Mouse (Mus musculus): ENCODE data around the gene Tgfbr2. TPM values are rescaled to one million over a fixed set of nuclear protein-coding genes. Genes with fewer than 3 reads are reported as not detected.

The Tgfbr2 gene
- polyA plus RNA-seq, 1 experiment from 2014 or later = 20.2 TPM

DNA sequence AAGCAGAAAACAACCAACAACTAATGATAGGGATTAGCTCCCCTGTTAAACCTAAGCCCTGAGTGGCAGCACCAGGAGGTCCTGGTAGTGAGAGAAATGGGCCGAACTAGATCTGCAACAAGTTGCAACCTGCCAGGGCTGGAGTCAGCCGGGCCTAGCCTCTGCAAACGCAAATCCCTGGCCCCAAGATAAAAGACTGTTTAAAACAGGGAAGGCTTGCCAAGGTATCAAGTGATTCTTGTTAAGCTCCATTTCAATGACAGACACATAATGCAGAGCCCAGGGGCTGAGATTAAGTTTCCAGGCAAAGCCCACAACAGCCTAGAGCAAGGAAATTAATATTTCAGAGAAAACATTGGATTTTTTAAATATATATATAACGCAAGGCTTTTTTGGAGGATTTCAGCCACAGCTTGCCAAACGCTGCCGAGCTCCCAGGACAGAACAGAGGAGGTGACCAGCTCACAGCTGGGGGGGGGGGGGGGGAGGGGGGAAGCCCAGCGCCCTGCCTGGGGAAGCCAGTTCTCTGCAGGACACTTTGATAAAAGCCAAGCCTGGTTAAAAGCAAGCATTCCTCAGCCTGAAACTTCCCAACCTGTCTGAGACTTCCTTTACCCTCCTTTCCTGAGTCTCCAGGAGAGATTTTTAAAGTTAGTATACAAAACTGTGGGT, 24.3 kb downstream of the Tgfbr2 start:
- H3K27ac ChIP-seq = peak overlapping the region; percentile 56
- H3K4me2 ChIP-seq = 0 out of 2 replicates have a peak overlapping the region, but pooled peaks have one; percentile 1
- no peaks in the 10 kb centered on the region for H3K9me3 ChIP-seq (replicated peaks)
- 11% methylated on average over 7 of the region's 7 CpGs for WGBS
- ATAC-seq (replicated peaks; ENCODE audit: insufficient number of reproducible peaks, insufficient read depth, low FRiP score, low read depth) = peak; percentile 41; the same call in 1 of the 2 replicates
- peaks cover 4% of the 10 kb centered on the region; the same call in 1 of the 2 replicates for H3K36me3 ChIP-seq
- H3K9ac ChIP-seq = no peak overlapping the region
- H3K27me3 ChIP-seq = no peaks in the 10 kb centered on the region
- peaks cover 57% of the 10 kb centered on the region for H3K4me1 ChIP-seq (replicated peaks)
- H3K4me3 ChIP-seq = no peak overlapping the region

DNA sequence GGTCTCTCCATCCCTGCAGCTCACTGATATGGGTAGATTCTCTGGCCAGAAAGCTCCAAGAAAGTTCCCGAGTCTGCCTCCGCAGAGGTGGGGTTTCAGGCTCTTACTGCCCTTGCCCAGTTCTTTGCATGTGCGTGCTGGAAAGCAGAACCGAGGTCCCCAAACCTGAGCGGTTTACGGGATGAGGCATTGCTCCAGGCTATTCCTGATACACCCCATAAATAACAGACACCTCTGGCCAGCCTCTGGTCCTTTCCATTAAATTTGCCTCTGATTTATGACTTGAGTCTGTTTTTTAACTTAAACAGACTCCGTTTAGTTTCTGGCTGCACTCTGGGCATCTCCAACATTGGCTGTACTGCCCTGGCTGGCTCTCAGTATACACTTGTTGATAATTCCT, 26.4 kb downstream of the Tgfbr2 start:
- Histone ChIP-seq H3K4me3 (no peak overlapping the region), H3K36me3 (no peaks in the 10 kb centered on the region), H3K9ac (no peak overlapping the region), H3K9me3 (replicated peaks) (no peaks in the 10 kb centered on the region), H3K27me3 (no peaks in the 10 kb centered on the region), H3K4me2 (no peak overlapping the region), H3K4me1 (replicated peaks) (peaks cover 77% of the 10 kb centered on the region), H3K27ac (no peak overlapping the region)
- WGBS = 85% methylated on average over 7 of the region's 7 CpGs
- no peak for ATAC-seq (replicated peaks; ENCODE audit: insufficient number of reproducible peaks, insufficient read depth, low FRiP score, low read depth)

DNA sequence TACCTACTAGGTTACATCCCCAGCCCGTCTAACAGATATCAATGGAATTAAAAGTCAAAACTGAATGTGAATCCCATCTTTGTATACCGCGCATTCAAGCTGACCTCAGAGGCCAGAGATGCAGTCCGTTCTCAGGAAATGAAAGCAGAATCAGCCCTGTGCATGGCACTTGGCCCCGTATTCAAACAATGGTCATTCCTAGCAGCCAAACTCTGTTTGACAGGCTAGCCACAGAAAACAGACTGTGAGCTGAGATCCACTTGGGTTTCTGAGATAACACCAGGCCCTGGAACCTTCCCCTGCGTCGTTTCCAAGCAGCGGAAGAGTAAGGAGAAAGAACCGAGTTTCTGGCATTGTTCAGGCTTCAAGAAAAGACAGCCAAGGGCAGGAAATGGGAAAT, 28.9 kb downstream of the Tgfbr2 start:
- H3K9ac ChIP-seq = no peak overlapping the region
- H3K27ac ChIP-seq = peak overlapping the region; percentile 86
- H3K9me3 ChIP-seq (replicated peaks) = no peaks in the 10 kb centered on the region
- H3K36me3 ChIP-seq = no peaks in the 10 kb centered on the region
- 23% methylated on average over 9 of the region's 9 CpGs for WGBS
- ATAC-seq (replicated peaks; ENCODE audit: insufficient number of reproducible peaks, insufficient read depth, low FRiP score, low read depth) = peak; percentile 43; the same call in 1 of the 2 replicates
- peaks cover 54% of the 10 kb centered on the region for H3K4me1 ChIP-seq (replicated peaks)
- H3K4me2 ChIP-seq = peak overlapping the region; percentile 32; the same call in 1 of the 2 replicates
- H3K27me3 ChIP-seq = no peaks in the 10 kb centered on the region
- H3K4me3 ChIP-seq = no peak overlapping the region

- Histone ChIP-seq H3K27ac (peak overlapping the region; percentile 86), H3K9me3 (replicated peaks) (no peaks in the 10 kb centered on the region), H3K4me3 (no peak overlapping the region), H3K4me1 (replicated peaks) (peaks cover 50% of the 10 kb centered on the region), H3K4me2 (peak overlapping the region; percentile 21; the same call in 1 of the 2 replicates), H3K9ac (no peak overlapping the region), H3K36me3 (no peaks in the 10 kb centered on the region), H3K27me3 (no peaks in the 10 kb centered on the region)
- 27% methylated on average over 10 of the region's 10 CpGs for WGBS
- ATAC-seq (replicated peaks; ENCODE audit: insufficient number of reproducible peaks, insufficient read depth, low FRiP score, low read depth) = peak; percentile 48
Observed at GRCm38 (mm10) chr9:116145231-116145641, 29.9 kb downstream of the Tgfbr2 start.

DNA sequence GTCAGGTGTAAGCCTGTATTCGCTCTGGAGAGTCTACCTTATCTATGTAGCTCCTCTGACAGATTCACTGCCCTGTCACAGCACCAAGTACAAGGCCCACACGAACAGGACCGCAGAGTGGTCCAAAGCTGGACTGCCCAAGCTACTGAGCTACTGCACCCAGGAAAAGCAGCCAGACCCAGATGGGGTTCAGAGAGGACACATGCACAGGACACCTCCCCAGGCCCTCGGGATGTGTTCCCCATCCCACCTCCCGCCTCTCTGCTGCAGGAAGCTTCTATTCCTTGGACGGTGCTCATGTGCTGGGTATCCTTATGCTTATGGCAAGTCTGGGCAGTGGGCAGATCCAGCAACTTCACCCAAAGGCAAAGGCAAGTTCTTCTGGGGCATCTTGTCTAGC, 34.7 kb downstream of the Tgfbr2 start:
- Histone ChIP-seq H3K9me3 (replicated peaks) (no peaks in the 10 kb centered on the region), H3K36me3 (no peaks in the 10 kb centered on the region), H3K4me3 (no peak overlapping the region), H3K4me1 (replicated peaks) (peaks cover 24% of the 10 kb centered on the region), H3K4me2 (no peak overlapping the region), H3K27me3 (no peaks in the 10 kb centered on the region), H3K9ac (no peak overlapping the region), H3K27ac (no peak overlapping the region)
- ATAC-seq (replicated peaks; ENCODE audit: insufficient number of reproducible peaks, insufficient read depth, low FRiP score, low read depth) = no peak
- WGBS = 88% methylated on average over 6 of the region's 6 CpGs

DNA sequence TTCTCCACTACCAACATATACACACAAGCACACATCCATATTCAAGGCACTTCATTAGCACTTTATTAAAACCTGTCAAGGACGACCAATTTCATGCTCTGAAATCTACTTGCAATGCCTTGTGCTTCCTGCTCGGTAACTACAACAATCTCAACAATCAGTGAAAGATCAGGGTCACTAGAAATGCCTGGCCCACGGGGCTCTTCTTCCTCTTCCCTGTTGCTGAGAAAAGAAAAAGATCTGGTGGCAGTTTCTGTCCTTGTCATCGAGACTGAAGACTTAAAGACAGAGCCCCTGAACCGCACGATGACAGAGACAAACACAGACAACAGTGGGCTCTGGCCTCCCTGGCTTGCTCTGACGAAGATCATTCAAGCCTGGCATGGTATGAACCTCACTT, 35.6 kb downstream of the Tgfbr2 start:
- no peaks in the 10 kb centered on the region for H3K27me3 ChIP-seq

DNA sequence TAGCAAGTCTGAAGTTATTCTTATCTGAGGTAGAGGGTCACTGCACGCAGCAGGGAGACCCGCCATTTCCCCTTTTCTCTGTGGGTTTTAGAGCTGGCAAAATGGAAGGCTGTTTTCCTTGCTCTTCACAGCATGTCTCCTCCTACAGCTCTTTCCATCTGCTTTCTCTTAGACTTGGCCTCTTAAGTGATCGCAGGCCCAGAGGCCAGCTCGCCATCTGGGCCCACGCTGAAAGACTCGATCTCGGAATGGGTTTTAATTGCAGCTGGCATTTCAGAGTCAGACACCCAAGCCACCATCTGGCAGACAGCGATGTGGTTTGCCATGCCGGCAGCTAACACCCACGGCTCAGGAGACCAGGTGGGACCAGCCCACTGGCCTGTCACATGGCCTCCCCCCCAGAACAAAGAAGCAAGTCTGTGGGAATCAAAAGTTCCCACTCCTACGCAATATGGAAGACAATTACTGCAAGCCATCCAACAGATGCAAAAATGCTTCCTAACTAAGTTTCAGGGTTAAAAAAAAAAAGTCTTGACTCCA, 36.5 kb downstream of the Tgfbr2 start:
- H3K4me2 ChIP-seq = no peak overlapping the region

More for the DNA sequence above, 35.6 kb downstream of the Tgfbr2 start:
- 70% methylated on average over 7 of the region's 7 CpGs for WGBS
- ATAC-seq (replicated peaks; ENCODE audit: insufficient number of reproducible peaks, insufficient read depth, low FRiP score, low read depth) = no peak
- H3K27ac ChIP-seq = no peak overlapping the region
- no peak overlapping the region for H3K4me3 ChIP-seq
- peaks cover 23% of the 10 kb centered on the region for H3K4me1 ChIP-seq (replicated peaks)
- no peaks in the 10 kb centered on the region for H3K36me3 ChIP-seq
- H3K9ac ChIP-seq = no peak overlapping the region
- H3K4me2 ChIP-seq = no peak overlapping the region
- H3K9me3 ChIP-seq (replicated peaks) = no peaks in the 10 kb centered on the region

DNA sequence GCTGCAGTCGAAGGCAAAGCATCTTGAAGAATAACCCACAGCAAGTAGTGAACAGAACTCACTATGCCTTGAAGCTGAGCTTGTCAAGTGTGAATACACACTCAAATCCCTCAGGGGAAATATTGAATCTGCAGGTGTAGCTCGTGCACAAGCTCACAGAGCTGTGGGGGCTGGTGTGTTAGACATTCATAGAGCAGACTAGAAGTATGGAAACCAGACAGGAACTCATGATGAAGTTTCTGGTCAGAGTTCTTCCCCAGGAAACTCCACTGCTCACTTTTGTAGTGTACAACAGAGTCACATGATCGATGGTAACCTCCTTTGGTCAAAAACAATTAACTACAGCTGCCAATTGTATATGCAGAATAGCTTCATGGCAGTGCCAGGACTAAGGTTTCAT, 37.5 kb downstream of the Tgfbr2 start:
- peaks cover 26% of the 10 kb centered on the region for H3K4me1 ChIP-seq (replicated peaks)
- no peaks in the 10 kb centered on the region for H3K27me3 ChIP-seq
- no peak overlapping the region for H3K9ac ChIP-seq
- H3K4me3 ChIP-seq = no peak overlapping the region
- H3K36me3 ChIP-seq = no peaks in the 10 kb centered on the region
- H3K4me2 ChIP-seq = no peak overlapping the region
- no peak for ATAC-seq (replicated peaks; ENCODE audit: insufficient number of reproducible peaks, insufficient read depth, low FRiP score, low read depth)
- H3K27ac ChIP-seq = no peak overlapping the region
- no peaks in the 10 kb centered on the region for H3K9me3 ChIP-seq (replicated peaks)
- 82% methylated on average over 3 of the region's 3 CpGs for WGBS

More for the DNA sequence above, 36.5 kb downstream of the Tgfbr2 start:
- peaks cover 17% of the 10 kb centered on the region for H3K4me1 ChIP-seq (replicated peaks)
- no peak overlapping the region for H3K9ac ChIP-seq
- H3K27ac ChIP-seq = no peak overlapping the region
- no peaks in the 10 kb centered on the region for H3K27me3 ChIP-seq
- ATAC-seq (replicated peaks; ENCODE audit: insufficient number of reproducible peaks, insufficient read depth, low FRiP score, low read depth) = no peak
- 73% methylated on average over 11 of the region's 11 CpGs for WGBS
- H3K9me3 ChIP-seq (replicated peaks) = no peaks in the 10 kb centered on the region
- no peaks in the 10 kb centered on the region for H3K36me3 ChIP-seq
- no peak overlapping the region for H3K4me3 ChIP-seq

DNA sequence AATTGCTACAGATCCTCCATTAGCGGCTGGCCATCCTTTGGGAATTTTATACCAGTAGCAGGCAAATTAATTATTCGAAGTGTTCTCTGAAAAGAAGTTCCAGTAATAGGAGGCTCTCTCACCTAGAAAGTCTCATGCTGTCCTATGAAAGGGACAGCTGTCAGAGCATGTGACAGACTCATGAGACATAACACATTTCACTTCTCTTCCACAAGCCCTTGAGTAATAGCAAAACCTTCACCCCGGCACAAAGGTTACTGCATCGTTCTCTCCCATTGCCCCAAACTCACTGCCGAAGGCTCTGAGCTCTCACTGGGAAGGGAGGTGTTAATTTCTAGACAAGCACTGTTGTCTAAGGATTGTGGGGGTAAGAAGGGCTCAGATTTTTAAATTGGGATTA, 38.3 kb downstream of the Tgfbr2 start:
- WGBS = 73% methylated on average over 5 of the region's 5 CpGs
- Histone ChIP-seq H3K27ac (no peak overlapping the region), H3K4me2 (no peak overlapping the region), H3K4me3 (no peak overlapping the region), H3K9me3 (replicated peaks) (no peaks in the 10 kb centered on the region), H3K4me1 (replicated peaks) (peaks cover 30% of the 10 kb centered on the region), H3K36me3 (no peaks in the 10 kb centered on the region), H3K27me3 (no peaks in the 10 kb centered on the region), H3K9ac (no peak overlapping the region)
- no peak for ATAC-seq (replicated peaks; ENCODE audit: insufficient number of reproducible peaks, insufficient read depth, low FRiP score, low read depth)

GRCm38 (mm10) chr9:116136146-116136545, 39.0 kb downstream of the Tgfbr2 start:
- Histone ChIP-seq H3K4me1 (replicated peaks) (peaks cover 30% of the 10 kb centered on the region), H3K36me3 (peaks cover 2% of the 10 kb centered on the region; the same call in 1 of the 2 replicates), H3K9ac (no peak overlapping the region), H3K9me3 (replicated peaks) (no peaks in the 10 kb centered on the region), H3K27me3 (no peaks in the 10 kb centered on the region), H3K4me2 (no peak overlapping the region), H3K27ac (no peak overlapping the region), H3K4me3 (no peak overlapping the region)
- WGBS = 79% methylated on average over 6 of the region's 6 CpGs
- no peak for ATAC-seq (replicated peaks; ENCODE audit: insufficient number of reproducible peaks, insufficient read depth, low FRiP score, low read depth)

DNA sequence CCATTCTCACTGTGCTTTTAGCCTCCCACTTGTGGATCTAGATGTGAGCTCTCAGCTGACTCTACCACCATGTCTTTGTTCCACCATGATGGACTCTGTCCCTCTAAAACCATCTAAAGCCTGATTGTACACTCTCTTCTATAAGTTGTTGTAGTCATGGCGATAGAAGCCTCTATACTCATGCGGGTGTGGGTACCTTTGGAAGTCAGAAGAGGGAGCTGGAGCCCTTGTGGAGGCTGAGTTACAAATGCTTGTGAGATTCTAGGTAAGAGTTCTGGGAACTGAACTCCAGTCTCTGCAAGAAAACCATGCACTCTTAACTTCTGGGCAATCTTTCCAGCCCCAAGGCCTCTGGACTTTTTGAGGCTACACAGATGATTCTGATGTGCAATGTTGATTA, 40.7 kb downstream of the Tgfbr2 start:
- H3K36me3 ChIP-seq = peaks cover 15% of the 10 kb centered on the region
- no peak for ATAC-seq (replicated peaks; ENCODE audit: insufficient number of reproducible peaks, insufficient read depth, low FRiP score, low read depth)
- H3K4me3 ChIP-seq = no peak overlapping the region
- no peak overlapping the region for H3K27ac ChIP-seq
- no peaks in the 10 kb centered on the region for H3K9me3 ChIP-seq (replicated peaks)
- H3K27me3 ChIP-seq = no peaks in the 10 kb centered on the region
- no peak overlapping the region for H3K9ac ChIP-seq
- WGBS = 93% methylated on average over 2 of the region's 2 CpGs
- peaks cover 24% of the 10 kb centered on the region for H3K4me1 ChIP-seq (replicated peaks)
- no peak overlapping the region for H3K4me2 ChIP-seq

All from heart, embryonic 15.5 days (tissue).